Mouse (Mus musculus) forebrain, embryonic 12.5 days (tissue): ENCODE results near the gene Scn4a. TPM values are rescaled to one million over a fixed set of nuclear protein-coding genes. Genes with fewer than 3 reads are reported as not detected.

ENCODE experiments used
- polyA plus RNA-seq: library from polyadenylated mRNA; unstranded; fragments of >200 nt; fragmentation: Nextera tagmentation; extraction: Ambion mirVana; gene quantifications from 2 replicates; pipeline ENCODE4 v1.2.1, GENCODE M21; 2016

Scn4a gene
- polyA plus RNA-seq, 1 experiment from 2014 or later, result 0.03 TPM

Other genes with a start within 250 kb of the Scn4a start
- gene Gm10840, start 192.4 kb downstream of the Scn4a start, polyA plus RNA-seq, result not detected in 2 replicates
- gene Limd2, start 192.4 kb downstream of the Scn4a start, polyA plus RNA-seq, result 289 and 300 TPM in 2 replicates
- 35.2 and 36.1 TPM in 2 replicates for gene Strada, start 151.1 kb downstream of the Scn4a start, polyA plus RNA-seq
- gene Ccdc47, start 136.9 kb downstream of the Scn4a start, polyA plus RNA-seq, result 91.9 and 92.1 TPM in 2 replicates
- gene Ddx42, start 136.4 kb downstream of the Scn4a start, polyA plus RNA-seq, result 122 and 129 TPM in 2 replicates
- gene Ftsj3, start 97.2 kb downstream of the Scn4a start, polyA plus RNA-seq, result 63.0 and 69.1 TPM in 2 replicates
- gene Psmc5, start 97.1 kb downstream of the Scn4a start, polyA plus RNA-seq, result 334 and 335 TPM in 2 replicates
- gene Smarcd2, start 80.3 kb downstream of the Scn4a start, polyA plus RNA-seq, result 26.1 and 26.5 TPM in 2 replicates
- 0.33 and 0.34 TPM in 2 replicates for gene Tcam1, start 76.6 kb downstream of the Scn4a start, polyA plus RNA-seq
- gene Gh, start 51.4 kb downstream of the Scn4a start, polyA plus RNA-seq, result not detected in 2 replicates
- 0.74 and 0.88 TPM in 2 replicates for gene Cd79b, start 38.5 kb downstream of the Scn4a start, polyA plus RNA-seq
- gene Prr29, start 12.2 kb upstream of the Scn4a start, polyA plus RNA-seq, result not detected in 2 replicates
- 8.1 and 9.8 TPM in 2 replicates for gene Icam2, start 34.8 kb upstream of the Scn4a start, polyA plus RNA-seq
- gene Ern1, start 134.6 kb upstream of the Scn4a start, polyA plus RNA-seq, result 6.6 and 8.6 TPM in 2 replicates